Mouse (Mus musculus) right cerebral cortex, adult 2 months (tissue): ENCODE results near the gene Tbrg1.

ENCODE experiments used
- DNase-seq, 2 experiments: peaks; one replicate each; pipeline ENCODE4 v3.0.0; 2021 to 2022; ENCODE audit warnings: low spot score in 2 of 2

The Tbrg1 gene

GRCm38 (mm10) chr9:37656931-37657481 lies at the start of gene Tbrg1:
Tbrg1 (minus strand) TSS chr9:37657312.
- DNase-seq: peak; percentile 80 to 85

GRCm38 (mm10) chr9:37689970-37690686 lies 33.0 kb upstream of the Tbrg1 start:
- no peak for DNase-seq

GRCm38 (mm10) chr9:37687941-37688303 lies 30.8 kb upstream of the Tbrg1 start:
- DNase-seq: no peak

- DNase-seq: peak in 1 of 2 experiments; percentile 26
Measured at GRCm38 (mm10) chr9:37687288-37687940, 30.3 kb upstream of the Tbrg1 start.

GRCm38 (mm10) chr9:37681123-37681522 lies 24.0 kb upstream of the Tbrg1 start:
- DNase-seq: peak; percentile 18 to 36

- DNase-seq: peak; percentile 61 to 68
Measured at GRCm38 (mm10) chr9:37675287-37675686, 18.2 kb upstream of the Tbrg1 start.

- DNase-seq: no peak
Measured at GRCm38 (mm10) chr9:37670261-37670660, 13.1 kb upstream of the Tbrg1 start.

- DNase-seq: no peak
Measured at GRCm38 (mm10) chr9:37669678-37670077, 12.6 kb upstream of the Tbrg1 start.

- DNase-seq: no peak
Measured at GRCm38 (mm10) chr9:37669115-37669514, 12.0 kb upstream of the Tbrg1 start, which contains the start of gene Panx3. Panx3 (minus strand) TSS chr9:37669235.

- DNase-seq: no peak
Measured at GRCm38 (mm10) chr9:37666045-37666444, 8.9 kb upstream of the Tbrg1 start.

GRCm38 (mm10) chr9:37664604-37665003 lies 7.5 kb upstream of the Tbrg1 start:
- no peak for DNase-seq

- DNase-seq: no peak
Measured at GRCm38 (mm10) chr9:37663210-37663609, 6.1 kb upstream of the Tbrg1 start.

GRCm38 (mm10) chr9:37659413-37659812 lies 2.3 kb upstream of the Tbrg1 start:
- DNase-seq: no peak

GRCm38 (mm10) chr9:37656439-37656881 lies 652 bp downstream of the Tbrg1 start:
- DNase-seq: no peak

GRCm38 (mm10) chr9:37655961-37656360 lies 1.2 kb downstream of the Tbrg1 start:
- DNase-seq: no peak

- no peak for DNase-seq
Measured at GRCm38 (mm10) chr9:37653836-37654235, 3.3 kb downstream of the Tbrg1 start.

GRCm38 (mm10) chr9:37650639-37651038 lies 6.5 kb downstream of the Tbrg1 start:
- DNase-seq: no peak

GRCm38 (mm10) chr9:37646246-37646645 lies 10.9 kb downstream of the Tbrg1 start:
- no peak for DNase-seq

GRCm38 (mm10) chr9:37638721-37639120 lies 18.4 kb downstream of the Tbrg1 start:
- no peak for DNase-seq

GRCm38 (mm10) chr9:37636800-37637542 lies 20.1 kb downstream of the Tbrg1 start:
- no peak for DNase-seq

GRCm38 (mm10) chr9:37636335-37636734 lies 20.8 kb downstream of the Tbrg1 start:
- peak; percentile 58 to 60 for DNase-seq

GRCm38 (mm10) chr9:37634269-37634668 lies 22.8 kb downstream of the Tbrg1 start:
- no peak for DNase-seq
